In genomic region chr4:133170056-133170524, GRCm38 (mm10) we compare ENCODE assay signal across 11 mouse cellular contexts. TPM values are rescaled to one million over a fixed set of nuclear protein-coding genes. Genes with fewer than 3 reads are reported as not detected.
DNase-seq lines count a peak whose midpoint lies in the region; ATAC-seq and TF ChIP-seq lines count a peak whose summit lies in the region.
"Had no signal": no experiment of that assay in that cellular context is flagged by ENCODE, and none has a peak within 500 bp of the region (broad histone marks: within the 10 kb centered on the region; RNA-seq: fewer than 3 reads in every experiment).

No protein-coding gene starts in this region.

- peaks cover 32% of the 10 kb centered on the region for H3K79me2 ChIP-seq in MEL (ENCODE audit: control insufficient read depth, insufficient read depth, low read length, poor library complexity)

- H3K36me3 ChIP-seq in kidney, adult 2 months (ENCODE audit: control insufficient read depth, insufficient read depth, low read length) = no peaks in the 10 kb centered on the region
- peaks cover 0 to 16% of the 10 kb centered on the region in 2 experiments; a peak in 2 of 4 replicates for H3K36me3 ChIP-seq in MEL (ENCODE audit: control insufficient read depth in 1 of 2, insufficient read depth in 2 of 2, low read length in 2 of 2)
- H3K36me3 ChIP-seq in intestine, postnatal 0 days (ENCODE audit: control insufficient read depth, insufficient read depth) = peaks cover 2% of the 10 kb centered on the region; the same call in 1 of the 2 replicates
- H3K36me3 ChIP-seq in forebrain, embryonic 13.5 days (ENCODE audit: poor library complexity, severe bottlenecking) = no peaks in the 10 kb centered on the region
- H3K36me3 ChIP-seq: embryonic facial prominence, embryonic 12.5 days; hindbrain, embryonic 15.5 days; midbrain, embryonic 12.5 days had no signal

- H3K9ac ChIP-seq in MEL (ENCODE audit: control insufficient read depth, low read depth, low read length, poor library complexity, severe bottlenecking) = peak overlapping the region; percentile 27
- no peak overlapping the region for H3K9ac ChIP-seq in intestine, postnatal 0 days (ENCODE audit: low read depth, low read length)
- H3K9ac ChIP-seq in forebrain, embryonic 13.5 days = no peak overlapping the region
- H3K9ac ChIP-seq: embryonic facial prominence, embryonic 12.5 days; hindbrain, embryonic 15.5 days; midbrain, embryonic 12.5 days had no signal

- no peak overlapping the region for H3K4me3 ChIP-seq in kidney, adult 2 months (ENCODE audit: insufficient read depth, low read depth, low read length)
- H3K4me3 ChIP-seq in MEL (ENCODE audit: control insufficient read depth in 1 of 2, insufficient read depth in 1 of 2, low read depth in 2 of 2, low read length in 2 of 2) = peak overlapping the region; percentile 17 to 19; a peak in 3 of 4 replicates
- no peak overlapping the region for H3K4me3 ChIP-seq in intestine, postnatal 0 days (ENCODE audit: low read depth, low read length)
- H3K4me3 ChIP-seq in forebrain, embryonic 13.5 days = no peak overlapping the region
- H3K4me3 ChIP-seq: embryonic facial prominence, embryonic 12.5 days; hindbrain, embryonic 15.5 days; midbrain, embryonic 12.5 days had no signal

- H3K4me2 ChIP-seq in intestine, postnatal 0 days (replicated peaks; ENCODE audit: low read depth) = 0 out of 2 replicates have a peak overlapping the region, but pooled peaks have one; percentile 10
- no peak overlapping the region for H3K4me2 ChIP-seq in forebrain, embryonic 13.5 days
- H3K4me2 ChIP-seq: embryonic facial prominence, embryonic 12.5 days; hindbrain, embryonic 15.5 days; midbrain, embryonic 12.5 days had no signal

- TF ChIP-seq EP300 in MEL (IDR thresholded peaks at IDR 0.05; ENCODE audit: low read depth in 1 of 2, low read length in 2 of 2) = peak in 1 of 2 experiments; percentile 59; a peak in 1 of 4 replicates

- WGBS in kidney, adult 2 months = 52% methylated on average over 3 of the region's 3 CpGs
- WGBS in intestine, postnatal 0 days = 54% methylated on average over 3 of the region's 3 CpGs
- 93% methylated on average over 3 of the region's 3 CpGs for WGBS in forebrain, embryonic 13.5 days

- no peak for TF ChIP-seq RAD21 in MEL (IDR thresholded peaks at IDR 0.05; ENCODE audit: low read depth, low read length)

- no peaks in the 10 kb centered on the region for H3K9me3 ChIP-seq in MEL (replicated peaks; ENCODE audit: insufficient read depth, low read length)
- H3K9me3 ChIP-seq in intestine, postnatal 0 days (ENCODE audit: control insufficient read depth) = no peaks in the 10 kb centered on the region
- H3K9me3 ChIP-seq in forebrain, embryonic 13.5 days (replicated peaks) = no peaks in the 10 kb centered on the region
- H3K9me3 ChIP-seq: embryonic facial prominence, embryonic 12.5 days; hindbrain, embryonic 15.5 days; midbrain, embryonic 12.5 days had no signal

- ATAC-seq in intestine, postnatal 0 days = no peak
- no peak for ATAC-seq in forebrain, embryonic 13.5 days

- peak overlapping the region; percentile 66 for H3K27ac ChIP-seq in kidney, adult 2 months (ENCODE audit: insufficient read depth, low read depth, low read length)
- H3K27ac ChIP-seq in MEL (ENCODE audit: control insufficient read depth, low read depth, low read length) = peak overlapping the region; percentile 82
- peak overlapping the region; percentile 42 for H3K27ac ChIP-seq in intestine, postnatal 0 days (ENCODE audit: low read depth, low read length)
- no peak overlapping the region for H3K27ac ChIP-seq in forebrain, embryonic 13.5 days
- H3K27ac ChIP-seq: embryonic facial prominence, embryonic 12.5 days; hindbrain, embryonic 15.5 days; midbrain, embryonic 12.5 days had no signal

- no peak for TF ChIP-seq CTCF in kidney, adult 2 months (conservative IDR thresholded peaks at IDR 0.05; ENCODE audit: insufficient read depth, insufficient read length, low read depth, low read length)
- TF ChIP-seq CTCF in MEL (IDR thresholded peaks at IDR 0.05 in 2 of 3, conservative IDR thresholded peaks at IDR 0.05 in 1 of 3; ENCODE audit: control insufficient read depth in 1 of 3, insufficient read depth in 1 of 3, low read depth in 2 of 3, low read length in 3 of 3, poor library complexity in 1 of 3, severe bottlenecking in 1 of 3) = no peak
- no peak for TF ChIP-seq CTCF in intestine, postnatal 0 days (IDR thresholded peaks at IDR 0.05; ENCODE audit: low read depth)

- peaks cover 28% of the 10 kb centered on the region for H3K4me1 ChIP-seq in kidney, adult 2 months (ENCODE audit: control insufficient read depth, insufficient read depth, low read length)
- H3K4me1 ChIP-seq in MEL (ENCODE audit: control insufficient read depth in 1 of 2, insufficient read depth in 2 of 2, low read length in 2 of 2) = peaks cover 6 to 13% of the 10 kb centered on the region in 2 experiments
- H3K4me1 ChIP-seq in intestine, postnatal 0 days (replicated peaks; ENCODE audit: control insufficient read depth, insufficient read depth, low read length) = peaks cover 16% of the 10 kb centered on the region
- peaks cover 11% of the 10 kb centered on the region; the same call in 1 of the 2 replicates for H3K4me1 ChIP-seq in forebrain, embryonic 13.5 days
- H3K4me1 ChIP-seq: midbrain, embryonic 12.5 days had no signal

- peak; percentile 40 for DNase-seq in kidney, adult 2 months
- DNase-seq in kidney, adult 8-10 months = no peak
- peak; percentile 91 for DNase-seq in MEL (ENCODE audit: low read depth, low spot score)
- DNase-seq in naive thymus-derived CD4-positive, alpha-beta T cell, adult 2 months (ENCODE audit: low read depth) = peak; percentile 53
- DNase-seq in yolk sac, embryonic 10.5 days (ENCODE audit: low spot score) = no peak
- DNase-seq in cerebellum, adult 9-11 months = no peak

- no peaks in the 10 kb centered on the region for H3K27me3 ChIP-seq in kidney, adult 2 months (replicated peaks; ENCODE audit: control insufficient read depth, insufficient read depth, low read length)
- H3K27me3 ChIP-seq in MEL (ENCODE audit: control insufficient read depth in 1 of 2, insufficient read depth in 2 of 2, low read length in 2 of 2) = no peaks in the 10 kb centered on the region
- no peaks in the 10 kb centered on the region for H3K27me3 ChIP-seq in intestine, postnatal 0 days (replicated peaks; ENCODE audit: control insufficient read depth, insufficient read depth, low read length)
- no peaks in the 10 kb centered on the region for H3K27me3 ChIP-seq in forebrain, embryonic 13.5 days
- H3K27me3 ChIP-seq: embryonic facial prominence, embryonic 12.5 days; hindbrain, embryonic 15.5 days; midbrain, embryonic 12.5 days had no signal

- no peak for TF ChIP-seq POLR2A in kidney, adult 2 months (IDR thresholded peaks at IDR 0.05; ENCODE audit: low read depth, low read length)
- TF ChIP-seq POLR2A in MEL (IDR thresholded peaks at IDR 0.05; ENCODE audit: control insufficient read depth in 1 of 2, insufficient read depth in 1 of 2, low read depth in 1 of 2, low read length in 2 of 2, poor library complexity in 1 of 2) = no peak

TF ChIP-seq in MEL, 35 proteins besides CTCF, POLR2A, EP300 and RAD21 (continues in another document):
- TF ChIP-seq UBTF (IDR thresholded peaks at IDR 0.05; ENCODE audit: borderline replicate concordance, insufficient read depth, low read depth, low read length) (no peak), NRF1 (IDR thresholded peaks at IDR 0.05; ENCODE audit: insufficient read depth, low read depth, low read length, poor library complexity, severe bottlenecking) (no peak), POLR2AphosphoS5 (IDR thresholded peaks at IDR 0.05; ENCODE audit: borderline replicate concordance, low read depth, low read length) (no peak), SMC3 (IDR thresholded peaks at IDR 0.05; ENCODE audit: low read depth, low read length) (no peak), POLR2AphosphoS2 (IDR thresholded peaks at IDR 0.05; ENCODE audit: low read length) (no peak), SIN3A (IDR thresholded peaks at IDR 0.05; ENCODE audit: low read length) (peak; percentile 87), MYB (IDR thresholded peaks at IDR 0.05; ENCODE audit: low read depth, low read length) (no peak), GABPA (IDR thresholded peaks at IDR 0.05; ENCODE audit: low read depth, low read length) (no peak), E2F4 (IDR thresholded peaks at IDR 0.05; ENCODE audit: borderline replicate concordance, low read depth, low read length) (no peak), CHD1 (IDR thresholded peaks at IDR 0.05; ENCODE audit: low read depth, low read length) (0 out of 2 replicates have a peak, but pooled peaks have one; percentile 83), MXI1 (IDR thresholded peaks at IDR 0.05; ENCODE audit: low read depth, low read length) (peak; percentile 92), GATA1 (IDR thresholded peaks at IDR 0.05; ENCODE audit: low read depth, low read length) (no peak), USF1 (IDR thresholded peaks at IDR 0.05; ENCODE audit: low read depth, low read length) (0 out of 2 replicates have a peak, but pooled peaks have one; percentile 32), ETS1 (IDR thresholded peaks at IDR 0.05; ENCODE audit: low read depth, low read length) (peak; percentile 67), TCF12 (IDR thresholded peaks at IDR 0.05; ENCODE audit: low read depth, low read length) (no peak)

RNA-seq across cellular contexts. Expression of gene Wasf2, which starts 39.8 kb away (rescaled TPM):
- 37.0 and 45.7 TPM in 2 replicates for polyA plus RNA-seq in kidney, adult 2 months (2012; rRNA removed)
- total RNA-seq in MEL (2012; rRNA removed) = 16.4 and 18.4 TPM in 2 replicates
- 10 to 100 TPM in 1 of 2 experiments, not detected in 1; 53.7 TPM for polyA plus RNA-seq in MEL (2012; ENCODE audit: insufficient read depth in 1 of 2, insufficient read length in 2 of 2, low read depth in 1 of 2, low replicate concordance in 2 of 2, missing spikeins in 1 of 2)
- polyA plus RNA-seq in intestine, postnatal 0 days (2015; fragmentation: Nextera tagmentation; extraction: Ambion mirVana) = 64.6 and 68.4 TPM in 2 replicates
- polyA plus RNA-seq in forebrain, embryonic 13.5 days (2015; fragmentation: Nextera tagmentation; extraction: Ambion mirVana) = 36.7 and 42.9 TPM in 2 replicates

RNA-seq across cellular contexts. Expression of gene Cd164l2, which starts 41.8 kb away (rescaled TPM):
- polyA plus RNA-seq in kidney, adult 2 months (2012; rRNA removed) = 15.3 and 17.7 TPM in 2 replicates
- total RNA-seq in MEL (2012; rRNA removed) = not detected in 2 replicates
- polyA plus RNA-seq in MEL (2012; ENCODE audit: insufficient read depth in 1 of 2, insufficient read length in 2 of 2, low read depth in 1 of 2, low replicate concordance in 2 of 2, missing spikeins in 1 of 2) = not detected
- polyA plus RNA-seq in intestine, postnatal 0 days (2015; fragmentation: Nextera tagmentation; extraction: Ambion mirVana) = 0.58 and 0.94 TPM in 2 replicates
- 0.17 and 0.30 TPM in 2 replicates for polyA plus RNA-seq in forebrain, embryonic 13.5 days (2015; fragmentation: Nextera tagmentation; extraction: Ambion mirVana)

RNA-seq across cellular contexts. Expression of gene Gpr3, which starts 42.2 kb away (rescaled TPM):
- 0.39 and 0.53 TPM in 2 replicates for polyA plus RNA-seq in kidney, adult 2 months (2012; rRNA removed)
- total RNA-seq in MEL (2012; rRNA removed) = 0.08 TPM in 1 of 2 replicates, not detected in the other
- polyA plus RNA-seq in MEL (2012; ENCODE audit: insufficient read depth in 1 of 2, insufficient read length in 2 of 2, low read depth in 1 of 2, low replicate concordance in 2 of 2, missing spikeins in 1 of 2) = under 1 TPM in 1 of 2 experiments, not detected in 1; 0.35 TPM
- polyA plus RNA-seq in intestine, postnatal 0 days (2015; fragmentation: Nextera tagmentation; extraction: Ambion mirVana) = 0.05 TPM in 1 of 2 replicates, not detected in the other
- polyA plus RNA-seq in forebrain, embryonic 13.5 days (2015; fragmentation: Nextera tagmentation; extraction: Ambion mirVana) = 0.33 and 0.57 TPM in 2 replicates
- polyA plus RNA-seq: embryonic facial prominence, embryonic 12.5 days had no signal

Comparison
In these comparisons a context has a peak if more than half of its experiments do, and no peak if none do; other contexts are left out.
1. DNase-seq: peak in kidney, adult 2 months (single experiment), MEL (single experiment) and naive thymus-derived CD4-positive, alpha-beta T cell, adult 2 months (single experiment); none in kidney, adult 8-10 months (0 of 2), yolk sac, embryonic 10.5 days (single experiment) and cerebellum, adult 9-11 months (single experiment).
2. H3K4me3 ChIP-seq: peak in MEL (2 of 2); none in kidney, adult 2 months (single experiment), intestine, postnatal 0 days (single experiment) and forebrain, embryonic 13.5 days (single experiment).